Mouse (Mus musculus) left cerebral cortex, postnatal 10 days (tissue): ENCODE data around the gene Babam2. TPM values are rescaled to one million over a fixed set of nuclear protein-coding genes. Genes with fewer than 3 reads are reported as not detected.
A peak's percentile ranks its signal among the peaks of the same experiment; 100 is the strongest.

ENCODE experiments used
- DNase-seq, 2 experiments: peaks; one replicate each; pipeline ENCODE4 v3.0.0; 2021 to 2022; ENCODE audit warnings: low spot score in 2 of 2, mixed read lengths in 1 of 2; ENCODE audit errors: extremely low spot score in 1 of 2
- intact Hi-C: fragments of 180-260 bp; cut with DNase I; formaldehyde crosslinking; loops from one replicate; pipeline ENCODE4 v1.15.1; 2025
- total RNA-seq, 2 experiments: library from RNA; stranded (reverse); gene quantifications; 2 replicates each; pipeline ENCODE4 v1.2.3; 2021

Gene Babam2
- total RNA-seq, 2 experiments from 2014 or later: 40.5 to 48.7 TPM

DNA sequence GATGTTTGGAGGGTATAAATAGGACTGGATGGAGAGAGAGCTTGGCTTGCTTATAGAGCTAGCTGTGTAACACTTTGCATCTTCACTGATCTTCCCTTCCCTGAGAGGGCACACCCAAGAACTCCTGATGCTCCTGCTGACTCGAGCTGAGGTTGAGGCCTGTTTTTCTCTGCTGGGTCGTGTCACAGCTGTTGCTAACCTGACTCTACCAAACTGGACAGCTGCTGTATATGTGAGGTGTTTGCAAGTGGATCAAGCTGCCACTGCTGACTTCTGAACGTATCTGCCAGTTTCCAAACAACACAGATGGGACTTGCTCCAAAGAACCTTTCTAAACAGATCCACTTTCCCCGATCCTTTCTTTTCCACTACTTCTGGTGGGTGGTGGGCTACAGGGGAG, 9.3 kb downstream of the Babam2 start:
- no peak for DNase-seq
- intact Hi-C loops: no loop called here

DNA sequence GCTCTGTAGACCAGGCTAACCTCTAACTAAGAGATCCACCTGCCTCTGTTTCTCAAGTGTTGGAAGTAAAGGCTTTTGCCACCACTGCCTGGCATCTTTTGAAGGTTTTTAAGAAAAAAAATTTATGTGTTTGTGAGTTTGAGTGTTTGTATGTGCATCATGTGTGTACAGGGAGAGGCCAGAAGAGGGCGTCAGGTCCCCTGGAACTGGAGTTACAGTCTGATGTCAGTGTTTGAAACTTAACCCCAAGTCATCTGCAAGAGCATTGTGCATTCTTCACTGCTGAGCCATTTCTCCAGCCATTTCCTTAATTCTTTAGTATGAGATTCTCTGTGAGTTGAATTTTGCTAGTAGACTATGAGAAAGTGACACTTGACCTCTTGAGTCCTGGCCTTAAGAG, 11.9 kb downstream of the Babam2 start:
- intact Hi-C loops: no loop called here

GRCm38 (mm10) chr5:31713280-31713711, 15.8 kb downstream of the Babam2 start:
- intact Hi-C loops: no loop called here
- DNase-seq: no peak

More for the DNA sequence above, 11.9 kb downstream of the Babam2 start:
- DNase-seq: no peak

DNA sequence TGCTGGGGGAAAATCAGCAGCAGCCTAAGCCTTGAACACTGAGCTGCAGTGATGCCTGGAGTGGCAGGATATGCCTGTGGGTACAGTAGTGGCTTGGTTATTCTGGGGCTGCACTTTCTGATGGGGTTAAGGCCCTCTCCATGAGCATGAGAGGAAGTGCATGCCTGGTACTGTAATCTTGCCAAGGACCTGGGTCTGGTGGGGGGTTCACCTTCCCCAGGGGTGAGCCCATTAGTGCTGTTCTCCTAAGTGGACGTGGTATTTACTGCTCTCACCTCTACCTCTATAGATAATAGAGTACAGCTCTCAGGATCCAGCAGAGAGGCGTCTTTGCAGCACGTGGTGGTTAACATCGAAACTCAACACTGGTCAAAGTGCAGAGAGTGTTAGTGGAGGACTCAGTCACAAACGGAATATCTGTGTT, 16.4 kb downstream of the Babam2 start:
- intact Hi-C loops: no loop called here
- no peak for DNase-seq

DNA sequence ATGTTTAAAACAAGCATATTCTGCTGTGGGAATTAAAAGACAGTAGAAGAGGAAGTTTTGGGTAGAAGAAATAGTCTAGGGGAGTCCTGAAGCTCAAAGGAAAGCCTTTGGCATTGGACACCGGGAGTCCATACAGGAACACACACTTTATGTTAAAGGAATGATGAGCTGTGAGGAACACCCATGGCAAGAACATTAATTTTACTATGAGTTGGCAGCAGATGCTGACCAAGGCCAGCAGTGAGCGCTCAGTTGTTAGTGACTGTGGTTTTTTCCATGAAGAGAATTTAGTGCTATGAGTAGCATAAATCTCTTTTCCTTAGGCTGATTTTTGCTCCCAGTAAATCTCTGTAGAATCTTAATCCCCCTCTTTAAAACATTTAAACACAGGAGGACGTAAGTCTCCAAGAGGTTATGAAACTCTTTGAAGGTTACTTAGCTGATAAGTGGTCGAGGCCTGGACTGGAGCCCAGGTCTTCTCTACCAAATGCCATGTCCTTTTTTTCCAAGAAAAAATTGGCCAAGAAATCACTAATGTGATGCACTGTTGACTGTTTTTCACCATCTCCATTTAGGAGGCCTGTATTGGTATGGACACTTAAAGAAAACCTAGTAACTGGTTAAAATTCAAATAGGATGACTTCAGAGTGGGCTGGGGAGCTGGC, 18.1 kb downstream of the Babam2 start:
- no peak for DNase-seq
- intact Hi-C loops: no loop called here

DNA sequence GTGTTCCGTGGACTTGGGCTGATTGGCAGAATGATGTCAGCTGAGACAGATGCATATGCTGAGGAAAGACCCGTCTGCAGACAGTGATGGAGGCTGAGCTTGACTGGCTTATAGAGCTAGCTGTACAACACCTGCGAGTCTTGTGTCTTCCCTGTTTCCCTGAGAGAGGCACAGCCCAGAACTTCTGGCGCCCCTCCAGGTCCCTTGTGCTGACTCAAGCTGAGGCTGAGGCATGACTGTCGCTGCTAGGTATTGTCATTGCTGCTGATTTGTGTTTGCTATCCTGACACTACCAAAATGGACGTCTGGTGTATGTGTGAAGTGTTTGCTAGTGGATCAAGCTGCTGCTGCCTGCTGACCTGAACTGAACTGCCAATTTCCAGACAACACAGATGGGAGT, 27.0 kb downstream of the Babam2 start:
- intact Hi-C loops: no loop called here
- DNase-seq: peak in 1 of 2 experiments; percentile 38

- no peak for DNase-seq
- intact Hi-C loops: no loop called here
Observed at GRCm38 (mm10) chr5:31725885-31726284, 28.4 kb downstream of the Babam2 start.

DNA sequence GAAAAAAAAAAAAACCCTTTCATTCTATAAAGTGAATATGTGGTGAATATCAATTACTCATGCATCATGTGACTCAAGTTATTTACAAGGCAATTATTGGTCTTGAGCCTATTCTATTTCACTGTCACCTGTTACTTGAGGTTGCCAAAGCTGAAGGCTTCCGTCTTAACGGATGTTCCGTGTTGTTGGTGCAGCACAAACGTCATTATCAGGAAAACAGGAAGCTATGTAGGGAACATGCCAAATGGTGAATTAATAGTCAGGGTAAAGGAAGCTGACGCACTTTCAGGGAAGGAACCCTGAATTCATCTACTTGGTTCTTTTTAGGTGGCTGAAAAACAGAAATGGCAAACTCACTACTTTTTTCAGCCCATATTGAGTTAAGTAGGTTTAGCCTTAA, 30.0 kb downstream of the Babam2 start:
- no peak for DNase-seq
- intact Hi-C loops: no loop called here

DNA sequence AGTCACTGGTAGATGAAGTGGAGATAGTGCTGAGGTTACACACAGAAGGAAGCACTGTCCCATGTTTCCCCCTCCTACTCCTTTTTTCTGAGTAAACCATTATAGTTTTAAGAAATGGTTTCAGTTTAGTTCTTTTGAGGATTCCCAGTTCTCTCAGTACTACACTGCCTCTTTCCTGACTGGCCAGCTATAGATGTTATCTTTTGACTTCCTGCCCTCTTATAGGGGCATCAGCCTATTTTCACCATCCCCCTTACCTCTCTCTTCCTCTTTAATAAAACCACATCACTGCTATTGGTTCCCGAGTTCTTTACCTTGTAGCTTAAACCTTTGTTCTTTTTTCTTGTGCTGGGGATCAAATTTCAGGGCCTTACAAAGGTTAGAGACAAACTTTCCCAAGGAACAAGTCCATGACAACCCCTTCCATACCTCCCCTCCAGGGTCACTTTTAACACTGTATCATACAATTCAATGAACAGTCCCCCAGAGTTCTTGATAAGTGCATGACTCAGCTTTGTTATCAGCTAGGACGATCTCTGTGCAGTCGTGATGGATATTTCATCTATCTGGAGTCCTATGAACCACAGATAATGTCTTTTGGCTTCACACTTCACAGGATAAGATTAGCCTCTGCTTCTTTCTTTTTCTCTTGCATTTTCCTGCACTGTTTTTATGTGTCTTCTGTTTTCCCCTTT, 35.3 kb downstream of the Babam2 start:
- no peak for DNase-seq
- intact Hi-C loops: no loop called here

- intact Hi-C loops: no loop called here
- DNase-seq: no peak
Observed at GRCm38 (mm10) chr5:31741931-31742330, 44.4 kb downstream of the Babam2 start.

GRCm38 (mm10) chr5:31742521-31743031, 45.1 kb downstream of the Babam2 start:
- intact Hi-C loops: no loop called here
- no peak for DNase-seq

- DNase-seq: no peak
- intact Hi-C loops: no loop called here
Observed at GRCm38 (mm10) chr5:31749401-31749800, 51.9 kb downstream of the Babam2 start.

DNA sequence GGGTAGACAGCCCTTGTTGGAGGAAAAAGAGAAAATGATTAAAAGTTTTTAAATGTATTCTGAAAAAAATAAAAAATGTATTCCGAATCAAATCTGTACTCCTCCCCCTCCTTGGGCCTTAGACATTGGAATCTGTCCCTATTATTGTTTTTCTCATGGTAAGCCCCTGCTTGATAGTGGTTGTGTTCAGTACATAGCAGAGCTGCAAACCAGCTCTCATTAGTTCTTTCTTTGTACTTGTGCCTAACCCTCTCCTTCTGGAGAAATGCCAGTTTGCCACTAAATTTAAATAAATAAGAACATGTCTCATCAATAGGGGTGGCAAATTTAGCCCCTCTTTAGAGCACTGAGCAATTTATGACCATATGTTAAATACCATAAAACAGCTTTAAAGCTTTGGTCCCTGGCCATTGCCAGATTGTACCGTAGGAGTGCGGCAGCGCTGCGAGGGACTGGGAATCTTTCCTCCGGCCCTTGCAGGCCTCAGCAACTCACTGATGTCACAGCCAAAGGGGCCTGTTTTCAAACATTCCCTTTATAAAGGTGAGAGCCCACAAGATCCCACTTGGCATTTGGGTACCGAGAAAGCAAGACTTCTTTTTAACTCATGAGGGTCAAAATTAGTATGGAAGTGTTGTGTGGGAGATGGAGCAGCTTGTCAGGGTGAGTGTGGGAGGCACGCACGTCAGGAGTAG, 52.9 kb downstream of the Babam2 start:
- DNase-seq: peak; percentile 32 to 48
- intact Hi-C loops: no loop called here

DNA sequence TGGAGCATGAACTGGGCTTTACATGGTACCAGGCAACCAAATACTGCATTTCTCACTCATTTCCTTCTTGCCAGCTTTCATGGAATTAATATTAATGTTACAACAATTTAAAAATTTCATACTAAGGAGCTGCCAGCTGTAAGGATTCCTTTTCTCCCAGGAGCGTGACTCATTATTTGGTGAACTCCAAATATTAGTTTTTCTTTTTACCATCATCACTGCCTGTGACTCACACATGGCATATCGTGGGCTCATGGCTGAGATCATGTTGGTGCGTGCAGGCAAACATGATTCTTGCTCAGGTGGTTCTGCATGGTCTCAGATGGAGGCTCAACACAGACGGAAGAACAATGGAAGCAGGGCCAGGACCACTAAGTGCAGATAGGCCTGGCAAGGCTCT, 53.5 kb downstream of the Babam2 start:
- DNase-seq: no peak
- intact Hi-C loops: no loop called here

DNA sequence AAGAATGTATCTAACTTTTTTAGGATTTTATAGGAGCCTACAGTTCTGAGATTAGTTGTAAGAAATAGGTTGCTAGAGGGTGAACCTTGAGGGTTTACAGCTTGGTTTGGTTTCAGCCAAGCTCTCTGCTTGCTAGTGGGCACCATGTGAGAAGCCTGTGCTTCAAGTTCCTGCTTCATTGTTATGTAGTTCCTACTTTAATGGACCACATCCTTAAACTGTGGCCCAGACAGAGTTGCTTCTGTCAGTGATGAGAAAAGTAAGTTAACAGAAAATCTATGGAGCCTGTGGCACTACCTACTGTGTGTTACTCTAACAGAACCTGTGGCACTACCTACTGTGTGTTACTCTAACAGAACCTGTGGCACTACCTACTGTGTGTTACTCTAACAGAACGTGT, 57.1 kb downstream of the Babam2 start:
- no peak for DNase-seq
- intact Hi-C loops: no loop called here

DNA sequence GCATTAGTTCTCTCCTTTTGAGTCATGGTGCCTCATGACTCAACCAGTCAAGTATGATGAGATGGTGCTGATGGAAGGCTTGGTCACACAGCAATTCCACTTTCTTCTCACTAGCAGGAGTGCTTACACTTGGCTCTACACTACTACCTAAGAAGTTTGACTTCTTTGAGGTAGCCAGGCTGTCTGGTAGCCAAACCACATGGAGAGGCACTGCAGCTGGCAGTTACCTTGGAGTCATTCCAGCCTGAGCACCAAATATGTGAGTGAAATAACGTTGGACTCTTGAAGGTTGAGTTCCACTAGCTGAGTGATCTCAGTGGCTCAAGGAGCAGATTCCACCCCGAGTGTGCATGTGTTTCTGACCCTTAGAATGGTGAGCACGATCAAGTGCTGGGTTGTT, 57.8 kb downstream of the Babam2 start:
- intact Hi-C loops: no loop called here
- no peak for DNase-seq

DNA sequence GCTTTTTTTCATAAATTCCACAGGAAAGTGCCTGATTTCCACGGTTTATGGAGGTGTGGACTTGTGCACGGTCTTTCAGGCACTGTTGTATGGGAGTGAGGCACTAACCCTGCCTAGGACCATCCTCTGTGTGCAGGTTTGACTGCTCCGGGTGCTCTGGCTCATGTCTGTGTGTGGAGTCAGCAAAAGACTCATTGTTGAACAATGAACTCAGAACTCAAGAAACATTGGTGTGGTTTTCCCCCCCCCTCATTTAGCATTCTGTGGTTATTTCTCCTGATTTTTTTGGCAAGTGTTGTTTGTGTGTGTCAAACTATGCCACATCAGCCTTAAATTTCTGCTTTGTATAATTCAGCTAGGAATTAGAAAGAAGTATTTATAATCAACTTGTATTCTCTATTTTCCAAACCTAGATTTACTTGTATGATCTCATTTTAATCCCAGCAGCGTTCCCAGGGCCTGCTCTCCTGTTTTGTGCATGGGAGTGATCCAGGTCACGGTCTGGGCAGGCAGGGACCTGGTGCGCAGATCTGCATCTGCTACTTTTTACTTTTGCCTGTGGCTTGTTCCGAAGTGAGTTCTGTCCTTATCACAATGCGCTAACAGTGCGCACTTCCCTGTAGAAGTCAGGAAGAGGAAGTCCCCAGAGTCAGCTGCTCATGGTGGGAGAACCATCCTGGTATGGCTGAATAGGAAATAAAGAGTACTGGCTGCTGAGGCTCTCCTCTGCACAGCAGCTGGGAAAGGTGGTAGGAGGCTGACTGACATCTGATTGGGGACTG, 61.0 kb downstream of the Babam2 start:
- intact Hi-C loops: no loop called here
- DNase-seq: no peak

DNA sequence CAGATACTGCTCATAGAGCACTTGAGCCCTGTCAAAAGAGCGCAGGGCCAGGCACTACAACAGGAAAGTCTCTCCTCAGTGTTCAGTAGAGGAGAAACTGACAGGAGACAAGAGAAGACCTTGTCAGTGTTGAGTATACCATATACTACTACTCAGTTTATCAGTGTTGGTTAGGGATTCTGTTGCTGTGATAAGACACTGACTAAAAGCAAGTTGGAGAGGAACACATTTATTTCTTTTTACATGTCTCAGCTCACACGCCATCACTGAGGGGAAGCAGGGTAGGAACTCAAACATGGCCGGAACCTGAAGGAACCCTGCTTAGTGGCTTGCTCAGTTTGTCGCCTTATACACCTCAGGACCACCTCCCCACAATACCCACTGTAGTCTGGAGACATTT, 64.4 kb downstream of the Babam2 start:
- intact Hi-C loops: no loop called here
- no peak for DNase-seq

DNA sequence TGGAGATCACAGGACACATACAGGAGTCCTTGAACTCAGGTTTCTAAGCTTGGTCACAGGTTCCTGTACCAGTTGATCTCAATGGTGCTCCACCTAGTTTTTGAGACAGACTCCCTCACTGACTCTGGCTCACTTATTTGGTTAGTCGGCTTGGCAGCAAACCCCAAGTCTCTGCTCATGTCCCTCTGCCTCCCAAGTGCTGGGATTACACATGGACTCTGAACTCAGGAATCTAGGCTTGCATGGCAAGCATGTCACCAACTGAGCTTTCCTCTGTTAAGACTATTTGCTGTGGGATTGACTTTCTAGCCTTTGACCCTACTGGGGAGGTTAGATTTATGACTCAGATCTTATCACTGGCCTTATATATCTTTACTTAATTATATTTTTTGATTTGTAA, 65.3 kb downstream of the Babam2 start:
- intact Hi-C loops: no loop called here
- no peak for DNase-seq
